Mouse (Mus musculus) kidney, adult 9 months (tissue): ENCODE results near the gene Pdx1.
A peak's percentile ranks its signal among the peaks of the same experiment; 100 is the strongest.

Experiments used
- DNase-seq: peaks from one replicate; pipeline ENCODE4 v3.0.0; 2022

Pdx1 gene

GRCm38 (mm10) chr5:147269926-147270672 lies at the start of gene Pdx1:
Gene Pdx1, plus strand, starts transcription at chr5:147269959.
- no peak for DNase-seq

GRCm38 (mm10) chr5:147227354-147228112 lies 42.2 kb upstream of the Pdx1 start:
- DNase-seq: peak; percentile 81

- no peak for DNase-seq
Measured at GRCm38 (mm10) chr5:147235406-147236309, 34.1 kb upstream of the Pdx1 start.

GRCm38 (mm10) chr5:147243908-147244307 lies 25.9 kb upstream of the Pdx1 start:
- DNase-seq: no peak

- DNase-seq: no peak
Measured at GRCm38 (mm10) chr5:147260189-147260588, 9.6 kb upstream of the Pdx1 start.

- DNase-seq: no peak
Measured at GRCm38 (mm10) chr5:147260778-147261177, 9.0 kb upstream of the Pdx1 start.

- no peak for DNase-seq
Measured at GRCm38 (mm10) chr5:147261899-147262541, 7.7 kb upstream of the Pdx1 start.

GRCm38 (mm10) chr5:147263945-147264344 lies 5.8 kb upstream of the Pdx1 start:
- no peak for DNase-seq

GRCm38 (mm10) chr5:147267434-147267833 lies 2.3 kb upstream of the Pdx1 start:
- no peak for DNase-seq

- no peak for DNase-seq
Measured at GRCm38 (mm10) chr5:147268728-147269127, 1.0 kb upstream of the Pdx1 start.

GRCm38 (mm10) chr5:147269371-147269770 lies 388 bp upstream of the Pdx1 start:
- no peak for DNase-seq

GRCm38 (mm10) chr5:147270673-147271655 lies 1.2 kb downstream of the Pdx1 start:
- no peak for DNase-seq

- DNase-seq: no peak
Measured at GRCm38 (mm10) chr5:147272046-147272807, 2.5 kb downstream of the Pdx1 start.

GRCm38 (mm10) chr5:147272808-147273345 lies 3.1 kb downstream of the Pdx1 start:
- DNase-seq: no peak

- DNase-seq: no peak
Measured at GRCm38 (mm10) chr5:147274174-147275141, 4.7 kb downstream of the Pdx1 start.

- no peak for DNase-seq
Measured at GRCm38 (mm10) chr5:147275761-147276160, 6.0 kb downstream of the Pdx1 start.

GRCm38 (mm10) chr5:147276701-147277546 lies 7.2 kb downstream of the Pdx1 start:
- no peak for DNase-seq

- no peak for DNase-seq
Measured at GRCm38 (mm10) chr5:147277547-147277925, 7.8 kb downstream of the Pdx1 start.
